Mouse (Mus musculus) skeletal muscle tissue, postnatal 0 days (tissue): Measurements from ENCODE around the gene Gm21731. TPM values are rescaled to one million over a fixed set of nuclear protein-coding genes. Genes with fewer than 3 reads are reported as not detected.

ENCODE experiments used
- polyA plus RNA-seq: library from polyadenylated mRNA; unstranded; fragments of >200 nt; fragmentation: Nextera tagmentation; extraction: Ambion mirVana; gene quantifications from 2 replicates; pipeline ENCODE4 v1.2.1, GENCODE M21; 2015

The Gm21731 gene
- polyA plus RNA-seq: not detected in 2 replicates

GRCm38 (mm10) chr13:120238811-120239210 lies at the start of gene Gm21731:
Gm21731 (plus strand) TSS chr13:120239111.

DNA sequence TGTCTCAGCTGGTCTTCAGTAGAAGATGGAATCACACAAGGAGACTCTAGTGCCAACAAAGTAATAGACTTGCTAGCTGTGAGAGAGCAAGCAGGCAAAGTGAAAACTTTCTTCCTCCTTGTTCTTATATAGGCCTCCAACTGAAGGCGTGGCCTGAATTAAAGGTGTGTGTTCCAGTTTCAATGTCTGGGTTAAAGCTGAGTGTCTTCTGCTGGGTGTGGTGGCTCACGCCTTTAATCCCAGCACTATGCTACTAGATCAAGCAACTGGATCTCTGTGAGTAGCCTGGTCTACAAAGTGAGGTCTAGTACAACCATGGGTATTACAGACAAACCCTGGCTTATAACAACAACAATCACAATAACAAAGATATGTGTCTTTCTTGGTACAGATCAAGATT lies 23.1 kb upstream of the Gm21731 start, which contains the start of gene Gm21762:
Gene Gm21762 (minus strand): TSS at position 101 of the 400 bp plus-strand sequence.

GRCm38 (mm10) chr13:120262870-120263269 lies 24.0 kb downstream of the Gm21731 start, which contains the start of gene AF067061:
AF067061 (plus strand) TSS chr13:120263114.

Other genes starting within 250 kb of the Gm21731 start
- not detected in 2 replicates for gene Gm36079, start 212.1 kb upstream of the Gm21731 start, polyA plus RNA-seq
- gene Gm21188, start 186.9 kb upstream of the Gm21731 start, polyA plus RNA-seq: 0.42 and 0.56 TPM in 2 replicates
- not detected in 2 replicates for gene Gm20767, start 98.9 kb upstream of the Gm21731 start, polyA plus RNA-seq
- gene Gm21818, start 66.7 kb upstream of the Gm21731 start, polyA plus RNA-seq: not detected in 2 replicates
- not detected in 2 replicates for gene Gm21762, start 23.2 kb upstream of the Gm21731 start, polyA plus RNA-seq
- gene AF067061, start 24.0 kb downstream of the Gm21731 start, polyA plus RNA-seq: not detected in 2 replicates
- gene BC147527, start 61.3 kb downstream of the Gm21731 start, polyA plus RNA-seq: 0.22 and 0.43 TPM in 2 replicates
- not detected in 2 replicates for gene Tcstv3, start 77.8 kb downstream of the Gm21731 start, polyA plus RNA-seq